Mouse (Mus musculus): ENCODE measurements around the gene Fmo9. TPM values are rescaled to one million over a fixed set of nuclear protein-coding genes. Genes with fewer than 3 reads are reported as not detected.

The Fmo9 gene
- polyA plus RNA-seq (2014; fragmentation: Nextera tagmentation; extraction: Ambion mirVana), result not detected in 2 replicates

- H3K4me3 ChIP-seq (ENCODE audit: low read depth, low read length), result no peak within 1 kb of the TSS
Measured at GRCm38 (mm10) chr1:166681745-166682144, at the start of gene Fmo9. Gene Fmo9 (minus strand): TSS chr1:166681845.

GRCm38 (mm10) chr1:166730886-166731285 is 49.2 kb upstream of the Fmo9 start:
- Histone ChIP-seq H3K4me1 (ENCODE audit: control insufficient read depth, insufficient read depth, low read length) (no peaks in the 10 kb centered on the region), H3K9me3 (ENCODE audit: control insufficient read depth, low read length) (no peaks in the 10 kb centered on the region), H3K9ac (ENCODE audit: low read length) (no peak overlapping the region), H3K4me3 (ENCODE audit: low read depth, low read length) (no peak overlapping the region), H3K27me3 (ENCODE audit: control insufficient read depth, insufficient read depth, low read length) (no peaks in the 10 kb centered on the region), H3K27ac (replicated peaks; ENCODE audit: low read depth, low read length) (no peak overlapping the region), H3K4me2 (ENCODE audit: low read depth, severe bottlenecking) (no peak overlapping the region), H3K36me3 (ENCODE audit: control insufficient read depth, insufficient read depth, low read length) (no peaks in the 10 kb centered on the region)
- ATAC-seq (ENCODE audit: insufficient number of reproducible peaks, low FRiP score, low TSS enrichment, low read depth) (no peak), DNase-seq (ENCODE audit: low spot score) (no peak)
- 76% methylated on average over 4 of the region's 4 CpGs for WGBS

More at GRCm38 (mm10) chr1:166681745-166682144, at the start of gene Fmo9:
- ATAC-seq (ENCODE audit: insufficient number of reproducible peaks, low FRiP score, low TSS enrichment, low read depth) (no peak), DNase-seq (ENCODE audit: low spot score) (no peak)
- no peaks in the 10 kb centered on the region for H3K9me3 ChIP-seq (ENCODE audit: control insufficient read depth, low read length)
- H3K27ac ChIP-seq (replicated peaks; ENCODE audit: low read depth, low read length), result no peak within 1 kb of the TSS
- H3K4me1 ChIP-seq (ENCODE audit: control insufficient read depth, insufficient read depth, low read length), result no peaks in the 10 kb centered on the region
- no peaks in the 10 kb centered on the region for H3K36me3 ChIP-seq (ENCODE audit: control insufficient read depth, insufficient read depth, low read length)
- no peaks in the 10 kb centered on the region for H3K27me3 ChIP-seq (ENCODE audit: control insufficient read depth, insufficient read depth, low read length)
- 87% methylated on average over 1 of the region's 1 CpGs for WGBS
- H3K4me2 ChIP-seq (ENCODE audit: low read depth, severe bottlenecking), result no peak within 1 kb of the TSS
- H3K9ac ChIP-seq (ENCODE audit: low read length), result no peak within 1 kb of the TSS

- Histone ChIP-seq H3K9me3 (ENCODE audit: control insufficient read depth, low read length) (no peaks in the 10 kb centered on the region), H3K27ac (replicated peaks; ENCODE audit: low read depth, low read length) (no peak overlapping the region), H3K4me2 (ENCODE audit: low read depth, severe bottlenecking) (no peak overlapping the region), H3K27me3 (ENCODE audit: control insufficient read depth, insufficient read depth, low read length) (no peaks in the 10 kb centered on the region), H3K4me3 (ENCODE audit: low read depth, low read length) (no peak overlapping the region), H3K4me1 (ENCODE audit: control insufficient read depth, insufficient read depth, low read length) (no peaks in the 10 kb centered on the region), H3K36me3 (ENCODE audit: control insufficient read depth, insufficient read depth, low read length) (no peaks in the 10 kb centered on the region), H3K9ac (ENCODE audit: low read length) (no peak overlapping the region)
- ATAC-seq (ENCODE audit: insufficient number of reproducible peaks, low FRiP score, low TSS enrichment, low read depth), result no peak
- no peak for DNase-seq (ENCODE audit: low spot score)
- WGBS, result 72% methylated on average over 2 of the region's 2 CpGs
Measured at GRCm38 (mm10) chr1:166730215-166730614, 48.6 kb upstream of the Fmo9 start.

- ATAC-seq (ENCODE audit: insufficient number of reproducible peaks, low FRiP score, low TSS enrichment, low read depth), result no peak
- DNase-seq (ENCODE audit: low spot score), result no peak
- H3K27me3 ChIP-seq (ENCODE audit: control insufficient read depth, insufficient read depth, low read length), result no peaks in the 10 kb centered on the region
Measured at GRCm38 (mm10) chr1:166710861-166711260, 29.2 kb upstream of the Fmo9 start.

GRCm38 (mm10) chr1:166702270-166702912 is 20.7 kb upstream of the Fmo9 start:
- ATAC-seq (ENCODE audit: insufficient number of reproducible peaks, low FRiP score, low TSS enrichment, low read depth) (no peak), DNase-seq (ENCODE audit: low spot score) (no peak)
- Histone ChIP-seq H3K9ac (ENCODE audit: low read length) (no peak overlapping the region), H3K4me1 (ENCODE audit: control insufficient read depth, insufficient read depth, low read length) (no peaks in the 10 kb centered on the region), H3K4me2 (ENCODE audit: low read depth, severe bottlenecking) (no peak overlapping the region), H3K9me3 (ENCODE audit: control insufficient read depth, low read length) (no peaks in the 10 kb centered on the region), H3K4me3 (ENCODE audit: low read depth, low read length) (no peak overlapping the region), H3K27ac (replicated peaks; ENCODE audit: low read depth, low read length) (no peak overlapping the region), H3K27me3 (ENCODE audit: control insufficient read depth, insufficient read depth, low read length) (no peaks in the 10 kb centered on the region), H3K36me3 (ENCODE audit: control insufficient read depth, insufficient read depth, low read length) (no peaks in the 10 kb centered on the region)
- 82% methylated on average over 10 of the region's 10 CpGs for WGBS

More at GRCm38 (mm10) chr1:166710861-166711260, 29.2 kb upstream of the Fmo9 start:
- no peaks in the 10 kb centered on the region for H3K9me3 ChIP-seq (ENCODE audit: control insufficient read depth, low read length)
- H3K4me1 ChIP-seq (ENCODE audit: control insufficient read depth, insufficient read depth, low read length), result no peaks in the 10 kb centered on the region
- no peaks in the 10 kb centered on the region for H3K36me3 ChIP-seq (ENCODE audit: control insufficient read depth, insufficient read depth, low read length)
- 90% methylated on average over 7 of the region's 7 CpGs for WGBS
- no peak overlapping the region for H3K27ac ChIP-seq (replicated peaks; ENCODE audit: low read depth, low read length)
- H3K4me2 ChIP-seq (ENCODE audit: low read depth, severe bottlenecking), result no peak overlapping the region
- H3K4me3 ChIP-seq (ENCODE audit: low read depth, low read length), result no peak overlapping the region
- H3K9ac ChIP-seq (ENCODE audit: low read length), result no peak overlapping the region

GRCm38 (mm10) chr1:166669264-166669663 is 12.4 kb downstream of the Fmo9 start:
- Histone ChIP-seq H3K4me2 (ENCODE audit: low read depth, severe bottlenecking) (no peak overlapping the region), H3K27ac (replicated peaks; ENCODE audit: low read depth, low read length) (no peak overlapping the region), H3K4me1 (ENCODE audit: control insufficient read depth, insufficient read depth, low read length) (no peaks in the 10 kb centered on the region), H3K9ac (ENCODE audit: low read length) (no peak overlapping the region), H3K9me3 (ENCODE audit: control insufficient read depth, low read length) (no peaks in the 10 kb centered on the region), H3K36me3 (ENCODE audit: control insufficient read depth, insufficient read depth, low read length) (no peaks in the 10 kb centered on the region), H3K27me3 (ENCODE audit: control insufficient read depth, insufficient read depth, low read length) (no peaks in the 10 kb centered on the region), H3K4me3 (ENCODE audit: low read depth, low read length) (no peak overlapping the region)
- 92% methylated on average over 5 of the region's 5 CpGs for WGBS
- no peak for DNase-seq (ENCODE audit: low spot score)
- ATAC-seq (ENCODE audit: insufficient number of reproducible peaks, low FRiP score, low TSS enrichment, low read depth), result no peak

- ATAC-seq (ENCODE audit: insufficient number of reproducible peaks, low FRiP score, low TSS enrichment, low read depth) (no peak), DNase-seq (ENCODE audit: low spot score) (no peak)
- no peaks in the 10 kb centered on the region for H3K4me1 ChIP-seq (ENCODE audit: control insufficient read depth, insufficient read depth, low read length)
- no peak overlapping the region for H3K4me2 ChIP-seq (ENCODE audit: low read depth, severe bottlenecking)
- H3K36me3 ChIP-seq (ENCODE audit: control insufficient read depth, insufficient read depth, low read length), result no peaks in the 10 kb centered on the region
- H3K4me3 ChIP-seq (ENCODE audit: low read depth, low read length), result no peak overlapping the region
- H3K27ac ChIP-seq (replicated peaks; ENCODE audit: low read depth, low read length), result no peak overlapping the region
- WGBS, result 90% methylated on average over 8 of the region's 8 CpGs
- no peak overlapping the region for H3K9ac ChIP-seq (ENCODE audit: low read length)
- no peaks in the 10 kb centered on the region for H3K9me3 ChIP-seq (ENCODE audit: control insufficient read depth, low read length)
- no peaks in the 10 kb centered on the region for H3K27me3 ChIP-seq (ENCODE audit: control insufficient read depth, insufficient read depth, low read length)
Measured at GRCm38 (mm10) chr1:166660800-166661199, 20.8 kb downstream of the Fmo9 start.

GRCm38 (mm10) chr1:166647593-166647992 is 34.1 kb downstream of the Fmo9 start, which contains the start of gene Gm4847:
Gene Gm4847 (minus strand): TSS chr1:166647693.
- Histone ChIP-seq H3K9me3 (ENCODE audit: control insufficient read depth, low read length) (no peaks in the 10 kb centered on the region), H3K27me3 (ENCODE audit: control insufficient read depth, insufficient read depth, low read length) (no peaks in the 10 kb centered on the region), H3K27ac (replicated peaks; ENCODE audit: low read depth, low read length) (no peak within 1 kb of the TSS), H3K4me2 (ENCODE audit: low read depth, severe bottlenecking) (no peak within 1 kb of the TSS), H3K4me3 (ENCODE audit: low read depth, low read length) (no peak within 1 kb of the TSS), H3K9ac (ENCODE audit: low read length) (no peak within 1 kb of the TSS), H3K4me1 (ENCODE audit: control insufficient read depth, insufficient read depth, low read length) (no peaks in the 10 kb centered on the region), H3K36me3 (ENCODE audit: control insufficient read depth, insufficient read depth, low read length) (no peaks in the 10 kb centered on the region)
- no peak for ATAC-seq (ENCODE audit: insufficient number of reproducible peaks, low FRiP score, low TSS enrichment, low read depth)
- DNase-seq (ENCODE audit: low spot score), result no peak
- WGBS, result 83% methylated on average over 2 of the region's 2 CpGs

Measured in limb, embryonic 11.5 days (tissue).